Mouse (Mus musculus) brain, embryonic 14.5 days (tissue): ENCODE measurements around the gene Nkx6-1.

ENCODE experiments used
- CTCF ChIP-seq: fragments of 200-500 bp; IDR thresholded peaks from 2 replicates; pipeline ENCODE4 v1.5.1; 2012; ENCODE audit warnings: inconsistent platforms, mild to moderate bottlenecking, moderate library complexity, borderline replicate concordance; ENCODE audit not compliant: insufficient read depth, insufficient read length; ENCODE audit errors: extremely low read depth
- POLR2A ChIP-seq: fragments of 200-500 bp; IDR thresholded peaks from 2 replicates; pipeline ENCODE4 v1.6.1; 2012; ENCODE audit warnings: mild to moderate bottlenecking, inconsistent platforms, borderline replicate concordance; ENCODE audit not compliant: poor library complexity, insufficient read depth, insufficient read length, severe bottlenecking; ENCODE audit errors: extremely low read depth

- no peak for TF ChIP-seq CTCF
- TF ChIP-seq POLR2A = no peak
Measured at GRCm38 (mm10) chr5:101664423-101664921, 324 bp downstream of the Nkx6-1 start.
